Mouse (Mus musculus) forebrain, embryonic 14.5 days (tissue): ENCODE results near the gene Terf2ip. TPM values are rescaled to one million over a fixed set of nuclear protein-coding genes. Genes with fewer than 3 reads are reported as not detected.
A peak's percentile ranks its signal among the peaks of the same experiment; 100 is the strongest.

Experiments used
- ATAC-seq: fragments of 200-750 bp; cut with Nextera tagmentation; 2 replicates; pipeline ENCODE4 v1.8.0; 2017; ENCODE audit warnings: mild to moderate bottlenecking, moderate library complexity
- DNase-seq: peaks from one replicate; pipeline ENCODE4 v3.0.0-alpha.2; 2015; ENCODE audit warnings: low spot score
- H3K27ac ChIP-seq: fragments of 300-500 bp; sonication (generic); 2 replicates; pipeline ENCODE4 v1.5.1; 2014; ENCODE audit warnings: low read depth, mild to moderate bottlenecking, control low read depth, low read length, moderate library complexity
- H3K27me3 ChIP-seq: fragments of 300-500 bp; sonication (generic); replicated peaks from 2 replicates; pipeline ENCODE4 v1.6.1; 2014; ENCODE audit warnings: low read length, control low read depth, mixed read lengths; ENCODE audit not compliant: control insufficient read depth, insufficient read depth
- H3K36me3 ChIP-seq: fragments of 300-500 bp; sonication (generic); 2 replicates; pipeline ENCODE4 v1.6.1; 2014; ENCODE audit warnings: low read length, control low read depth; ENCODE audit not compliant: control insufficient read depth, insufficient read depth
- H3K4me1 ChIP-seq: fragments of 300-500 bp; sonication (generic); 2 replicates; pipeline ENCODE4 v1.6.1; 2014; ENCODE audit warnings: antibody characterized with exemption, low read length, control low read depth; ENCODE audit not compliant: control insufficient read depth, insufficient read depth
- H3K4me2 ChIP-seq: fragments of 300-500 bp; sonication (generic); 2 replicates; pipeline ENCODE4 v1.6.1; 2014; ENCODE audit warnings: mild to moderate bottlenecking, control low read depth, low read length
- H3K4me3 ChIP-seq: fragments of 300-500 bp; sonication (generic); 2 replicates; pipeline ENCODE4 v1.5.1; 2014; ENCODE audit warnings: low read depth, low read length, control low read depth
- H3K9ac ChIP-seq: fragments of 300-500 bp; sonication (generic); 2 replicates; pipeline ENCODE4 v1.6.1; 2014; ENCODE audit warnings: mild to moderate bottlenecking, low read length, control low read depth, moderate library complexity
- H3K9me3 ChIP-seq: fragments of 300-500 bp; sonication (generic); replicated peaks from 2 replicates; pipeline ENCODE4 v1.6.1; 2016; ENCODE audit warnings: low read length, control low read depth, mixed read lengths; ENCODE audit not compliant: control insufficient read depth
- WGBS: fragments of 180-500 bp; shearing (Covaris S2); extraction: QIAGEN DNeasy Blood & Tissue Kit; methylation state at CpG from one replicate; pipeline ENCODE4 v1.1.7; 2014; 5-methylcytosine and 5-hydroxymethylcytosine counted together
- polyA plus RNA-seq: library from polyadenylated mRNA; unstranded; fragments of >200 nt; fragmentation: Nextera tagmentation; extraction: Ambion mirVana; gene quantifications from 2 replicates; pipeline ENCODE4 v1.2.1, GENCODE M21; 2014

Terf2ip gene
- polyA plus RNA-seq, 1 experiment from 2014 or later, result 22.6 TPM

- H3K4me1 ChIP-seq, result no peaks in the 10 kb centered on the region
- no peak overlapping the region for H3K9ac ChIP-seq
- no peak overlapping the region for H3K4me2 ChIP-seq
- no peaks in the 10 kb centered on the region for H3K36me3 ChIP-seq
- ATAC-seq (no peak), DNase-seq (no peak)
- no peak overlapping the region for H3K27ac ChIP-seq
- no peaks in the 10 kb centered on the region for H3K27me3 ChIP-seq
- no peaks in the 10 kb centered on the region for H3K9me3 ChIP-seq
- H3K4me3 ChIP-seq, result no peak overlapping the region
- WGBS, result 54% methylated on average over 6 of the region's 6 CpGs
These were observed 19.5 kb downstream of the Terf2ip start for GRCm38 (mm10) chr8:112030663-112031062.

- no peaks in the 10 kb centered on the region for H3K4me1 ChIP-seq
- no peaks in the 10 kb centered on the region for H3K36me3 ChIP-seq
- no peaks in the 10 kb centered on the region for H3K27me3 ChIP-seq
- 54% methylated on average over 7 of the region's 7 CpGs for WGBS
- no peak for ATAC-seq
- H3K9ac ChIP-seq, result no peak overlapping the region
- no peak overlapping the region for H3K4me2 ChIP-seq
- H3K27ac ChIP-seq, result no peak overlapping the region
- H3K4me3 ChIP-seq, result no peak overlapping the region
- no peaks in the 10 kb centered on the region for H3K9me3 ChIP-seq
- no peak for DNase-seq
These were observed 21.9 kb downstream of the Terf2ip start for GRCm38 (mm10) chr8:112033071-112033470.

GRCm38 (mm10) chr8:112034603-112035002, 23.4 kb downstream of the Terf2ip start:
- no peak overlapping the region for H3K4me3 ChIP-seq
- H3K4me1 ChIP-seq, result no peaks in the 10 kb centered on the region
- H3K9ac ChIP-seq, result no peak overlapping the region
- DNase-seq (peak; percentile 72), ATAC-seq (no peak)
- 15% methylated on average over 8 of the region's 8 CpGs for WGBS
- no peaks in the 10 kb centered on the region for H3K36me3 ChIP-seq
- H3K27ac ChIP-seq, result no peak overlapping the region
- no peaks in the 10 kb centered on the region for H3K9me3 ChIP-seq
- H3K27me3 ChIP-seq, result no peaks in the 10 kb centered on the region
- no peak overlapping the region for H3K4me2 ChIP-seq

- ATAC-seq (no peak), DNase-seq (no peak)
- Histone ChIP-seq H3K9me3 (no peaks in the 10 kb centered on the region), H3K27me3 (no peaks in the 10 kb centered on the region), H3K36me3 (no peaks in the 10 kb centered on the region), H3K27ac (no peak overlapping the region), H3K4me1 (no peaks in the 10 kb centered on the region), H3K9ac (no peak overlapping the region), H3K4me2 (no peak overlapping the region), H3K4me3 (no peak overlapping the region)
- WGBS, result 90% methylated on average over 18 of the region's 18 CpGs
These were observed 26.3 kb downstream of the Terf2ip start for GRCm38 (mm10) chr8:112037521-112037920.

- DNase-seq (no peak), ATAC-seq (no peak)
- WGBS, result 74% methylated on average over 5 of the region's 5 CpGs
- Histone ChIP-seq H3K4me3 (no peak overlapping the region), H3K4me1 (no peaks in the 10 kb centered on the region), H3K9me3 (no peaks in the 10 kb centered on the region), H3K27me3 (no peaks in the 10 kb centered on the region), H3K27ac (no peak overlapping the region), H3K4me2 (no peak overlapping the region), H3K36me3 (no peaks in the 10 kb centered on the region), H3K9ac (no peak overlapping the region)
These were observed 34.0 kb downstream of the Terf2ip start for GRCm38 (mm10) chr8:112045182-112045581.

- Histone ChIP-seq H3K36me3 (no peaks in the 10 kb centered on the region), H3K27ac (no peak overlapping the region), H3K27me3 (no peaks in the 10 kb centered on the region), H3K9ac (no peak overlapping the region), H3K4me3 (no peak overlapping the region), H3K4me2 (no peak overlapping the region), H3K9me3 (no peaks in the 10 kb centered on the region), H3K4me1 (no peaks in the 10 kb centered on the region)
- ATAC-seq (peak; percentile 77), DNase-seq (peak; percentile 94)
- WGBS, result 7% methylated on average over 7 of the region's 7 CpGs
These were observed 34.7 kb downstream of the Terf2ip start for GRCm38 (mm10) chr8:112045896-112046295.

GRCm38 (mm10) chr8:112048293-112048692, 37.1 kb downstream of the Terf2ip start:
- Histone ChIP-seq H3K4me1 (no peaks in the 10 kb centered on the region), H3K27ac (no peak overlapping the region), H3K9ac (no peak overlapping the region), H3K36me3 (no peaks in the 10 kb centered on the region), H3K4me3 (no peak overlapping the region), H3K27me3 (no peaks in the 10 kb centered on the region), H3K4me2 (no peak overlapping the region), H3K9me3 (no peaks in the 10 kb centered on the region)
- DNase-seq (no peak), ATAC-seq (no peak)
- WGBS, result 78% methylated on average over 6 of the region's 6 CpGs

- H3K36me3 ChIP-seq, result no peaks in the 10 kb centered on the region
- H3K4me2 ChIP-seq, result no peak overlapping the region
- no peak overlapping the region for H3K27ac ChIP-seq
- ATAC-seq, result no peak
- no peaks in the 10 kb centered on the region for H3K27me3 ChIP-seq
- no peaks in the 10 kb centered on the region for H3K4me1 ChIP-seq
- 85% methylated on average over 6 of the region's 6 CpGs for WGBS
- H3K4me3 ChIP-seq, result no peak overlapping the region
- no peak overlapping the region for H3K9ac ChIP-seq
- DNase-seq, result no peak
- H3K9me3 ChIP-seq, result no peaks in the 10 kb centered on the region
These were observed 38.8 kb downstream of the Terf2ip start for GRCm38 (mm10) chr8:112049984-112050383.

GRCm38 (mm10) chr8:112051537-112051936, 40.3 kb downstream of the Terf2ip start:
- H3K4me3 ChIP-seq, result no peak overlapping the region
- DNase-seq (no peak), ATAC-seq (no peak)
- H3K27me3 ChIP-seq, result no peaks in the 10 kb centered on the region
- no peaks in the 10 kb centered on the region for H3K36me3 ChIP-seq
- WGBS, result 81% methylated on average over 9 of the region's 9 CpGs
- no peak overlapping the region for H3K4me2 ChIP-seq
- no peaks in the 10 kb centered on the region for H3K4me1 ChIP-seq
- no peak overlapping the region for H3K27ac ChIP-seq
- no peak overlapping the region for H3K9ac ChIP-seq
- H3K9me3 ChIP-seq, result no peaks in the 10 kb centered on the region
